Mouse (Mus musculus) neural tube, embryonic 12.5 days (tissue): ENCODE measurements around the gene Hsp90ab1. TPM values are rescaled to one million over a fixed set of nuclear protein-coding genes. Genes with fewer than 3 reads are reported as not detected.
A peak's percentile ranks its signal among the peaks of the same experiment; 100 is the strongest.

ENCODE experiments used
- ATAC-seq: fragments of 200-750 bp; cut with Nextera tagmentation; 2 replicates; pipeline ENCODE4 v1.8.0; 2017; ENCODE audit warnings: low read depth, mild to moderate bottlenecking, moderate TSS enrichment, moderate library complexity; ENCODE audit not compliant: low FRiP score
- H3K27ac ChIP-seq: fragments of 300-500 bp; sonication (generic); 2 replicates; pipeline ENCODE4 v1.5.1; 2016
- H3K27me3 ChIP-seq: fragments of 300-500 bp; sonication (generic); replicated peaks from 2 replicates; pipeline ENCODE4 v1.6.1; 2016; ENCODE audit warnings: mild to moderate bottlenecking
- H3K36me3 ChIP-seq: fragments of 300-500 bp; sonication (generic); 2 replicates; pipeline ENCODE4 v1.6.1; 2016; ENCODE audit warnings: mild to moderate bottlenecking
- H3K4me1 ChIP-seq: fragments of 300-500 bp; sonication (generic); 2 replicates; pipeline ENCODE4 v1.6.1; 2016
- H3K4me2 ChIP-seq: fragments of 300-500 bp; sonication (generic); replicated peaks from 2 replicates; pipeline ENCODE4 v1.6.1; 2016; ENCODE audit warnings: mild to moderate bottlenecking
- H3K4me3 ChIP-seq: fragments of 300-500 bp; sonication (generic); 2 replicates; pipeline ENCODE4 v1.5.1; 2016
- H3K9ac ChIP-seq: fragments of 300-500 bp; sonication (generic); 2 replicates; pipeline ENCODE4 v1.6.1; 2016; ENCODE audit warnings: mild to moderate bottlenecking
- H3K9me3 ChIP-seq: fragments of 300-500 bp; sonication (generic); 2 replicates; pipeline ENCODE4 v1.6.1; 2016; ENCODE audit warnings: mild to moderate bottlenecking
- WGBS: fragments of 180-500 bp; shearing (Covaris S2); methylation state at CpG from one replicate; pipeline ENCODE4 v1.1.7; 2016; 5-methylcytosine and 5-hydroxymethylcytosine counted together
- polyA plus RNA-seq: library from polyadenylated mRNA; unstranded; fragments of >200 nt; fragmentation: Nextera tagmentation; extraction: Ambion mirVana; gene quantifications from 2 replicates; pipeline ENCODE4 v1.2.1, GENCODE M21; 2016

Gene Hsp90ab1
- 1,381 and 1,470 TPM in 2 replicates for polyA plus RNA-seq

DNA sequence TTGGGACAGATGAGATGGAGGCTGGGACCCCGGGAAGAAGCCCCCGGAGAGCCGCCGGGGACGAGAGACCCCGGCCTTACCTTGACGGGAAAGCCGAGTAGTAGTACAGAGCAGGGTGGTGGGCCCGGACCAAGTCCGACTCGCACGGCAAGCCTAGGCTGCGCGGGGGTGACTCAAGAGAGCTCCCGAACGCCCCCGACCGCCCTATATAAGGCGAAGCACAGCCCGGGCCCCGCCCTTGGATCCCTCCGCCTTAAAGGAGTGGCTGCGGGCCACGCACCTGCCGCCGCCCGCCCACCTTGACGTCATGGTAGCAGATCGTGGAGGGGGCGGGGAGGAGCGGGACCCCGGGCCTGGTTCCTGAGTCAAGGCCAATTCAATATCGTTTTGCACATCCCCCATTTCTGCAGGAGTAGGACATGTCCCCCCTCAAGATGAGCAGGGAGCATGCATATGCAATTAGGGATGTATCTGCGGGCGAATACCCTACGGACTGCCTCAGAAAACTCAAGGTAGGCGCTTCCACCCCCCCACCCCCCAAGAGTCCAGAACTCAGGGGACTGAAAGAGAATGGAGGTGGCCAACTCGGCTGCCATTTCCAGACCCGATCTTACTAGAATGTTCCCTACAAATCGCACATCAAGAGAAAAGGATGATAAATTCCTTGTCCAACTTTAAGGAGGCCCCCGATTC, at the start of gene Hsp90ab1:
TSS of gene Hsp90ab1 (minus strand) at position 185 of the 693 bp plus-strand sequence.
- H3K36me3 ChIP-seq = peaks cover 36% of the 10 kb centered on the region
- WGBS = under 1% methylated on average over 41 of the region's 41 CpGs
- no peaks in the 10 kb centered on the region for H3K27me3 ChIP-seq
- peak; percentile 81 for ATAC-seq
- peak within 1 kb of the TSS; percentile 99 for H3K9ac ChIP-seq
- H3K27ac ChIP-seq = peak within 1 kb of the TSS; percentile 84
- peak within 1 kb of the TSS; percentile 81 for H3K4me2 ChIP-seq
- no peaks in the 10 kb centered on the region for H3K9me3 ChIP-seq
- H3K4me3 ChIP-seq = peak within 1 kb of the TSS; percentile 99
- peaks cover 32% of the 10 kb centered on the region for H3K4me1 ChIP-seq

DNA sequence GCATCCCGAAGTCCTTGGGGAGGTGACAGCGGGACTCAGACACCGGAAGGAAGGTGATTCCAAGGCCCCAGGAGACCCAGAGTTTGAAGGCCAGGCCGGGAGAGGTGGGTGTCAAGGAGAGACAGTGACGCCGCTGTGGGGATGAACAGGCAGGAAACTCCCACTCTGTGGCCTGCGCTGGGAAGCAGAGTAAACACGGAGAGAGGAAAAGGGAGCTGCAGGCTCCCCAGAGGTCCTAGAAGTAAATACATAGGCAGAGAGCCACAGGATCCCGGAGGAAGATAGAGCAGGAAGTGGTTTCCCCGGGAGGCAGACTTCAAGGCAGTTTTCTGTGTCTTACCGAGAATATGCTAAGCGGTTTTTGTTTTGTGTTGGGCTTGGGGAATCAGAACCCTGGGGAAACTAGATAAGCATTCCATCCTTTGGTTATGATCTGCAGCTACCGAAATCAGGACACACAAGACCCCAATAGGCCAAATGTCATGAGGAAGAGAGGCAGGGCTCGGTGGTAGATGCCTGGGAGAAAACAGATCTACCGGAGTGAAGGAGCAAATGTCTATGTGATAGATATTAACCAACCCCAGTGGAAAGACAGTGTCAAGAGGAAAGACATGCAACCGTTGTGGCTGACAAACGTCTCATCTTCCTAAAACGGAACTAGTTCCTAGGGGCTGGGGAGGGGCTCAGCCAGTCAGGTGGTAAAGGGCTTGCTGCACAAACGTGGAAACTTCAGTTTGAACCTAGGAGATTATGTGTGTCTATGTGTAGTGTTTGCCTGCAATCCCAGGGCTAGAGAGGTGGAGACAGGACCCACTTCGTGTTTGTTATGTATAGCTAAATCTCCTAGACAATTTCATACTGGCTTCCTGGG, 46.5 kb upstream of the Hsp90ab1 start:
- H3K27ac ChIP-seq = no peak overlapping the region
- peak overlapping the region; percentile 51 for H3K4me2 ChIP-seq
- 32% methylated on average over 20 of the region's 20 CpGs for WGBS
- H3K4me3 ChIP-seq = no peak overlapping the region
- ATAC-seq = no peak
- no peaks in the 10 kb centered on the region for H3K36me3 ChIP-seq
- no peaks in the 10 kb centered on the region for H3K9me3 ChIP-seq
- H3K4me1 ChIP-seq = peaks cover 11% of the 10 kb centered on the region; the same call in 1 of the 2 replicates
- 0 out of 2 replicates have a peak overlapping the region, but pooled peaks have one; percentile 33 for H3K9ac ChIP-seq
- H3K27me3 ChIP-seq = no peaks in the 10 kb centered on the region

DNA sequence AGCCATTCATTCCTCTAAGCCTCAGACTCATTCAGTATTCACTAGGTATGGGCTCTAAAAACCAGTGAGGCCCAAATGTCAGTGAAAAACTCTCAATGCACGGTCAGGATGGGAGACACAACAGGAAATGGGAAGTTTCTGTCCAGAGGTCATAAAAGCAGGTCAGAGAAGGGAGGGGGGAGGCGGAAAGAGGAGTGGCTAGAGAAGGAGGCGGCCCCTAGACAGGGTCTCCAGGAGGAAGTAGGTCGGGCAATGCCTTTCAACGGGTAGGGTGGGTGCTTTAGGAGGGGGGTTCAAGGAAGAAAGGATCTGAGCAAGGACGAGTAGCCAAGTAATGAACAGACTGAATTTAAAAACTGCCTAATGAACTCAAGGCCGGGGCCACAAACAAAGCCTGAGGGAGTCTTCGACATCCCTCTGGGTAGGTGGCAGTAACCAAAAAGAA, 45.9 kb upstream of the Hsp90ab1 start:
- H3K36me3 ChIP-seq = no peaks in the 10 kb centered on the region
- peaks cover 11% of the 10 kb centered on the region; the same call in 1 of the 2 replicates for H3K4me1 ChIP-seq
- no peaks in the 10 kb centered on the region for H3K27me3 ChIP-seq
- WGBS = 11% methylated on average over 8 of the region's 8 CpGs
- no peak overlapping the region for H3K27ac ChIP-seq
- no peak overlapping the region for H3K4me3 ChIP-seq
- ATAC-seq = no peak
- H3K9ac ChIP-seq = 0 out of 2 replicates have a peak overlapping the region, but pooled peaks have one; percentile 33
- H3K4me2 ChIP-seq = peak overlapping the region; percentile 51
- H3K9me3 ChIP-seq = no peaks in the 10 kb centered on the region

DNA sequence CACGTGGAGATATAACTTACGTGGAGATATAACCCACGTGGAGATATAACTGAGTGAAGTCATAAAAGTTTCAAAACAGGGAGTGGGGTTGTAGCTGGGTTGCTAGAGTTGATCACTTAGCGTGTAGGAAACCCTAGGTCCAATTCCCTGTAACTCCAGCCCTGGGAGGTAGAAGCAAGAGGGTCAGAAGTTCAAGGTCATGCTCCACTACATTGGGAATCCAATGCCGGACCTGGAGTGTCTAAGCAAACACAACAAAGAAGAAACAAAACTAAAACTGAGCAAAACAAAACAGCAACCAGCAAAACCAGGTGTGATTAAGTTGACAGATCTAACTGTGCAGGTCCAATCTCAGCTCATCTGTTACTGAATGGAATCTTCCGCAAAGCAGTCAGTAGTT, 44.6 kb upstream of the Hsp90ab1 start:
- Histone ChIP-seq H3K9ac (no peak overlapping the region), H3K27me3 (no peaks in the 10 kb centered on the region), H3K4me3 (no peak overlapping the region), H3K27ac (no peak overlapping the region), H3K4me1 (peaks cover 11% of the 10 kb centered on the region; the same call in 1 of the 2 replicates), H3K36me3 (no peaks in the 10 kb centered on the region), H3K9me3 (no peaks in the 10 kb centered on the region), H3K4me2 (no peak overlapping the region)
- WGBS = 93% methylated on average over 6 of the region's 6 CpGs
- no peak for ATAC-seq

DNA sequence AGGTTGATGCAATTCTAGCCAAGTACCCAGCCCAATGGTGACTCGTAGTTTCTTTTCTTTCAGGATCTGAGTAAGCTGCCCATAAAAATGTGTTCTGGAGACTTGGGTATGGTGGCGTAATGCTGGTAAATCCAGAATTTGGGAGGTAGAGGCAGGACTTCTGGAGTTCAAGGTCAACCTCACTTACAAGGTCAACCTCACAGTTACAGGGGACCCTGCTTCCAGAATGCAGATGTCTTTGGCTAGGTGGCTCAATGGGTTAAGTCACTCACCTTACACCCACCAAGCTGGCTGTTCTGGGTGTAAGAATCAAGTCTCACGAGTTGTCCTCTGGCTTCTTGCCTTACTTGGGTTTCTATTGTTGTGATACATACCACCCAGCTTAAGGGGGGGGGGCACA, 43.6 kb upstream of the Hsp90ab1 start:
- Histone ChIP-seq H3K9me3 (no peaks in the 10 kb centered on the region), H3K9ac (no peak overlapping the region), H3K4me1 (peaks cover 11% of the 10 kb centered on the region; the same call in 1 of the 2 replicates), H3K27me3 (no peaks in the 10 kb centered on the region), H3K4me2 (no peak overlapping the region), H3K36me3 (no peaks in the 10 kb centered on the region), H3K27ac (no peak overlapping the region), H3K4me3 (no peak overlapping the region)
- ATAC-seq = no peak
- WGBS = 78% methylated on average over 3 of the region's 3 CpGs

DNA sequence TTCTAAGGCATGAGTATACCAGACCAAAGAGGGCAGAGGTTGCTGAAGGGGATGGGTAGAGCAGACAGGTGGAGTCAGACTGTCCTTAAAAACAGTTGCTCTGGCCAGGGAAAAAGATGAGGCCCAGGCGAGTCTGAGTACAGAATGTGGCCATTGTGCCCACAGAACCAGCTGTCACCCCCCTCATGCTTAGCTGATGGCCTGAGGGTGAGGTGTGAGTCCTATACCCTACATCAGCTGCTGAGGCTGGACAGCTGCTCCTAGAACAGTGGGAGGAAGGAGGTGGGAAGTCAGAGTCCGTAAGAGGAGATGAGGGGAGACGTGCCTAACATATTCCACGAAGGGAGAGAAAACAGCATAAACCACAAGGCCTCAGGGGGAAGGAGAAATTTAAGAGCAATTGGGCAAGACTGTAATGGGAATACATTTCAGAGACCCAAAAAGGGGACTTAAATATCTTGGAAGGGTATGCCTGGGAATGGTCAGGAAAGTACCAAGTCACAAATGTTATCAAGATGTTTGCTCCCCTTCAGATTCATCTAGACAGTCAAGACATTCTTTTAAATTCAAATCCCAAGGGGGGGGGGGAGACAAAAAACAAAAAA, 43.1 kb upstream of the Hsp90ab1 start:
- no peak overlapping the region for H3K27ac ChIP-seq
- WGBS = 68% methylated on average over 4 of the region's 4 CpGs
- H3K4me2 ChIP-seq = no peak overlapping the region

DNA sequence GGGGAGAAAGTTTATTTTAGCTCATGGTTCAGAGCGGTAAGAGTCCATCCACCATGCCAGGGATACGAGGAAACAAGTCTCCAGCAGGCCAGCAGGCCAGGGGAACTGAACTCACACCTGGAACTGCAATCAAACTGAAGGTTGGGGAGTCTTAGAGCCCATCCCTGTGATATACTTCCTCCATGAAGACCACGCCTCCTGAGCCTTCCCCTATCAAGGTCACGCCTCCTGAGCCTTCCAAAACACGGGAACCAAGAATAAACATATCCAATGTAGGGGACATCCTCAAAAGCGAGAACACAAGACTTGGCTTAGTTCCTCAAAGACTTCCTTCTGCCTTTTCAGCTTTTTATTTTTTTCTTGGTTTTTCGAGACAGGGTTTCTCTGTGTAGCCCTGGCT, 39.9 kb upstream of the Hsp90ab1 start:
- Histone ChIP-seq H3K27me3 (no peaks in the 10 kb centered on the region), H3K9me3 (no peaks in the 10 kb centered on the region), H3K27ac (no peak overlapping the region), H3K4me2 (no peak overlapping the region), H3K9ac (no peak overlapping the region), H3K4me3 (no peak overlapping the region), H3K36me3 (no peaks in the 10 kb centered on the region), H3K4me1 (no peaks in the 10 kb centered on the region)
- no peak for ATAC-seq
- 88% methylated on average over 7 of the region's 7 CpGs for WGBS

More for the DNA sequence above, 43.1 kb upstream of the Hsp90ab1 start:
- Histone ChIP-seq H3K9ac (no peak overlapping the region), H3K9me3 (no peaks in the 10 kb centered on the region), H3K4me1 (peaks cover 11% of the 10 kb centered on the region; the same call in 1 of the 2 replicates), H3K4me3 (no peak overlapping the region), H3K27me3 (no peaks in the 10 kb centered on the region), H3K36me3 (no peaks in the 10 kb centered on the region)
- ATAC-seq = no peak

DNA sequence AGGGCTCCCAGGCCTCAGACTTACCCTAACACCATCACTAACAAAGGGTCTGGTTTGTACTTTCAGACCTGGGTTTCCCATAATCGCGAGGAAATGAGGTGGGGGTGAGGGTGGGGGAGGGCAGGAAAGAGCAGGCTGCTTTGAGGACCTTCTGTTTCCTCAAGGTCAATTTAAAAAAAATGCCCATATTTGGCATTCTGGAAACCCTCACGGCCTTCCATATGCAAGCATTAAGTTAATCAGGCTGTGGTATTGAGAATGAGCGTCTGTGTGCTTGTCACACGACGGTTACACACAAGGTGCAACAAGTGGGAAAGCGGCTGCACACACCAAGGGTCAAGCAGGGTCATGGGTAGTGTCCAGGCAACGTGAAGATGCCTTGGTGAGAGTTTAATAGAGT, 38.9 kb upstream of the Hsp90ab1 start:
- no peak overlapping the region for H3K4me2 ChIP-seq
- no peak overlapping the region for H3K4me3 ChIP-seq
- H3K9me3 ChIP-seq = no peaks in the 10 kb centered on the region
- H3K27me3 ChIP-seq = no peaks in the 10 kb centered on the region
- no peaks in the 10 kb centered on the region for H3K36me3 ChIP-seq
- no peak overlapping the region for H3K27ac ChIP-seq
- H3K9ac ChIP-seq = no peak overlapping the region
- WGBS = 88% methylated on average over 8 of the region's 8 CpGs
- no peak for ATAC-seq
- no peaks in the 10 kb centered on the region for H3K4me1 ChIP-seq

DNA sequence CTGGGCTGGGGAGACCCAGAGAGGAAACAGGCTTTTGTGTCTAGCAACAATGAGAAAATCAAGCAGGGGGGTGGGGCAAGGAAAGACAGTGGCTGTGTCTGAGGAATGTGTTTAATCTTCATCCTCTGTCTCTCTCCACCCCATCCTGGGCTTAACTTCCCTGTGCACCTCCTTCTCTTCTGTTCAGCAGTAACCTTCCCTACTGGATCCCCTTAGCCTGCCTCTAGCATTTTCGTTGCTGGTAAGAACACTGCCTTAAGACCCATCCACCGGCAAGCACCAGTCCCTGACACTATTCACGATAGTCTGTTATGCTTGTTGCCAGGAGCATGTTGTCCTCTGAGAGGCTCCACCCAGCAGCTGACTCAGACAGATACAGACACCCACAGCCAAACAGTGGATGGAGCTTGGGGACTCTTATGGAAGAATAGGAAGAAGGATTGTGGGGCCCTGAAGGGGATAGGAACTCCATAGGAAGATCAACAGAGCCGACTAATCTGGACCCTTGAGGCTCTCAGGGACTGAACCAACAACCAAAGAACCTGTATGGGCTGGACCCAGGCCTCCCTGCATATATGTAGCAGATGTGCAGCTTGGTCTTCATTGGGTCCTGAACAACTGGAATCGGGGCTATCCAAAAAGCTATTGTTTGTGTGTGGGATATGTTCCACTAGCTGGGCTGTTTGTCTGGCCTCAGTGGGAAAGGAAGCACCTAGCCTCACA, 37.2 kb upstream of the Hsp90ab1 start:
- 46% methylated on average over 5 of the region's 5 CpGs for WGBS
- Histone ChIP-seq H3K27me3 (no peaks in the 10 kb centered on the region), H3K9me3 (no peaks in the 10 kb centered on the region), H3K9ac (no peak overlapping the region), H3K4me1 (no peaks in the 10 kb centered on the region), H3K36me3 (no peaks in the 10 kb centered on the region), H3K27ac (no peak overlapping the region), H3K4me3 (no peak overlapping the region), H3K4me2 (no peak overlapping the region)
- no peak for ATAC-seq

DNA sequence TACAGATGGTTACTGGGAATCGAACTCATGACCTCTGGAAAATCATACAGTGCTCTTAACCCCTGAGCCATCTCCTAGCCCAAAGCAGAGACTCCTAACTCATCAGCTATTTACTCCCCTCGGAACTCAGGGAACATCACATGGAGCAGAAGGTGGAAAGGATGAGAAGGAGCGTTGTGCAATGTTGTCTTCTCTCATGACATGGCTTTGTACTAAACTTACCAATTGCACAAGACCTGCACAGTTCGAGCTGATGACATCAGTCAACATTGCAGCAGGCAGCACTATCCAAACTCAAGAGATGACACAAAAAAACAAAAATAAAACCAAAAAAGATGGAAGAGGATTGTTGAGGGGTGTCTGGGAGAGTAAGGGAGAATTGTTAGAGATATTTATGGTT, 35.3 kb upstream of the Hsp90ab1 start:
- ATAC-seq = no peak
- WGBS = 89% methylated on average over 4 of the region's 4 CpGs
- Histone ChIP-seq H3K36me3 (no peaks in the 10 kb centered on the region), H3K9me3 (no peaks in the 10 kb centered on the region), H3K9ac (no peak overlapping the region), H3K27ac (no peak overlapping the region), H3K4me1 (no peaks in the 10 kb centered on the region), H3K27me3 (0 out of 2 replicates have a peak, but pooled peaks cover 3% of the 10 kb centered on the region), H3K4me3 (no peak overlapping the region), H3K4me2 (no peak overlapping the region)

DNA sequence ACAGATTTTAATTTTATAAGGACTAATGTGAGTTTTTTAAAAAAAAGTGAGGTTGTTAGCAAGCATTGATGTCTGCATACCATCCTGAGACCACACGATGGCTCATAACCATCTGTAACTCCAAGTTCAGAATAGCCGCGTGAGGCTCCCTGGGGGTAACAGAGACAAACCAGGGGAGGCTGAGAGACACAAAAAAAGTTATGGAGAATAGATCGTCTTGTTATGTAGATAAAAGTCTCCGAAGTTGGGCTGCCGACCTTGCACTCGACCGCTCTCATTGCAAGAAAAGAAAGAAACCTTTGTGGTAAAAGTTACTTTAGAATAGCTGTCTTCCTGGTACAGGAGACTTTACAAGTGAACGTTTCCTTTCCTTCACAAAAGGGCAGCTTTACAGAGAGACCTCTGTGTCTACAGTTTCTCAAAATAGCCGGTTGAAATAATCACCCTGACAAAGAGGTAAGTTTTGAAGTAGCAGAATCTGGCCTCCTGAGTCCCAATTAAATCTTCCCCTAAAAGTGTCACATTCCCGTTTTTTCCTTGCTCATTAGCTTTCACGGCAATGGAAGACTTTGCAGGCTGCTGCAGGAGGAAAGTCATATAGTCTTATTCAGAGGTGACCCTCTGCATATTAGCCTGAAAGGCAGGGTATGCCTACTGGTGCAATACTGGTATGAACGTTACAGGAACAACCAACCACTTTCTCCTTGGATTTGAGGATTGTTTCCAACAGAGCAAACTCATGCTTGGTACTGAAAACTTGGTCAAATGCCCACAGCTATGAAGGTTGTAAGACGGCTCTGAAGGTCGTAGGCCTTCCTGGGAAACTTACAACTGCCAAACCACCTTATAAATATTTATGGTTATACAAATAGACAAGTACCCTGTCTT, 34.2 kb upstream of the Hsp90ab1 start:
- no peak for ATAC-seq
- Histone ChIP-seq H3K4me1 (0 out of 2 replicates have a peak, but pooled peaks cover under 1% of the 10 kb centered on the region), H3K27me3 (peaks cover 5% of the 10 kb centered on the region; the same call in 1 of the 2 replicates), H3K9me3 (no peaks in the 10 kb centered on the region), H3K36me3 (no peaks in the 10 kb centered on the region), H3K4me2 (no peak overlapping the region), H3K9ac (no peak overlapping the region), H3K4me3 (no peak overlapping the region), H3K27ac (no peak overlapping the region)
- WGBS = 80% methylated on average over 15 of the region's 15 CpGs
